Mouse (Mus musculus) testis, adult 2 months (tissue): Measurements from ENCODE around the gene Rpl37.

Experiments used
- CTCF ChIP-seq: fragments of 200-500 bp; IDR thresholded peaks from 2 replicates; pipeline ENCODE4 v1.5.1; 2012; ENCODE audit warnings: low read depth, mild to moderate bottlenecking, inconsistent platforms, low read length, moderate library complexity; ENCODE audit not compliant: control insufficient read depth, insufficient read depth, insufficient replicate concordance
- POLR2A ChIP-seq: fragments of 200-500 bp; IDR thresholded peaks from 2 replicates; pipeline ENCODE4 v1.6.1; 2012; ENCODE audit warnings: low read depth, mild to moderate bottlenecking, inconsistent platforms, low read length, moderate library complexity; ENCODE audit not compliant: control insufficient read depth

DNA sequence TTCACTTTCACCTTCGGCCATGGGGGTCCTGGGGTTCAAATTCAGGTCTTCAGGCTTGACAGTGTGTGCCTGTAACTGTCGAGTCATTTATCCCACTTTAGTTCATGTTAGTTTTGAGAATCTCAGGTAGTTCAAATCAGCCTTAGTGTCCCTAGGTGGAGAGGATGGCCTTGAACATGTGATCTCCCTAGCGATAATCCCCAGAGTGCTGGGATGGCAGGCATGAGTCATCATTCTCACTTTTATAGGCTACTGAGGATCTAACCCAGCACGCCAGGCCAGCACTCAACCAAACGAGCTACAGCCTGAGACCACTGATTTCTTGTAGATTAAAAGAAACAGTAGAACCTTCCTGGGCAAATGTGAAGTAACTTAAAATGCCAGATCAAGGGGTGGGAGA lies 25.6 kb downstream of the Rpl37 start:
- TF ChIP-seq CTCF (no peak), POLR2A (no peak)
